Mouse (Mus musculus) myocyte (in vitro differentiated cells): Measurements from ENCODE around the gene Ppp1r1a.

Experiments used
- CEBPB ChIP-seq: IDR thresholded peaks from 2 replicates; pipeline ENCODE4 v1.6.1; 2011; ENCODE audit warnings: mild to moderate bottlenecking, moderate library complexity; ENCODE audit not compliant: poor library complexity, insufficient read depth, severe bottlenecking
- MAX ChIP-seq: IDR thresholded peaks from one replicate; pipeline ENCODE4 v1.6.1; 2011; ENCODE audit warnings: low read depth, mild to moderate bottlenecking, control low read depth
- MYOG ChIP-seq, 3 experiments: IDR thresholded peaks; one replicate each; pipeline ENCODE4 v1.6.1; 2011; ENCODE audit warnings: control low read depth in 2 of 3, low read depth in 2 of 3, mild to moderate bottlenecking in 2 of 3; ENCODE audit not compliant: insufficient read length in 2 of 3, control insufficient read depth in 1 of 3, insufficient read depth in 1 of 3
- REST ChIP-seq: IDR thresholded peaks from one replicate; pipeline ENCODE4 v1.6.1; 2011; ENCODE audit warnings: mild to moderate bottlenecking, control low read depth, moderate library complexity; ENCODE audit not compliant: insufficient read depth, insufficient read length
- SRF ChIP-seq: IDR thresholded peaks from one replicate; pipeline ENCODE4 v1.6.1; 2011; ENCODE audit warnings: low read depth; ENCODE audit not compliant: control insufficient read depth, insufficient read length

GRCm38 (mm10) chr15:103535030-103535429 is 2.8 kb downstream of the Ppp1r1a start:
- TF ChIP-seq SRF (no peak), REST (no peak), CEBPB (no peak), MYOG (IDR thresholded peaks at IDR 0.05; ENCODE audit: control insufficient read depth in 1 of 3, insufficient read depth in 1 of 3, insufficient read length in 2 of 3, low read depth in 2 of 3) (no peak), MAX (no peak)
